Mouse (Mus musculus): ENCODE results near the gene Pop4.

DNA sequence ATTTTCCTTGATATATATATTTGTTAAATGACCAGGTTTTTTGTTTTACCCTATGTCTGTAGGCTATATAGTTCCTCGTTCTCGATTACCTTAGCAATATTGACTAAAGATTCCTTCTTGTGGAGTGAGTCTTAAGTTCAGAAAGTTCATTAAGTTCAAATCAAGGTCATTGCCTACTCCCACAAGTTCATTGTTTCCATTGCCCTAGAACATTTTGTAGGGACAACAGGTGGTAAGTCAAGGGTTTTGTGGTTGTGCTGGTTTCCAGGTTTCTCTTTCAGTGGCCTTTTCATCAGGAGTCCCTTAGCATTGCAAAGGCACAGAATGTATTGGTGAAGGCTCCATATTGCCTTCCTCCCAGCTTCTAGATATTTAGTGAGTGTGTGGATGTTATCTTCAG lies 49.4 kb upstream of the Pop4 start:
- no peak for TF ChIP-seq CTCF (IDR thresholded peaks at IDR 0.05; ENCODE audit: borderline replicate concordance, insufficient read depth, low read depth, low read length)
- TF ChIP-seq POLR2A (IDR thresholded peaks at IDR 0.05; ENCODE audit: borderline replicate concordance, insufficient read depth, low read length), result no peak
